Mouse (Mus musculus) urinary bladder, adult 2 months (tissue): ENCODE data around the gene Col26a1. TPM values are rescaled to one million over a fixed set of nuclear protein-coding genes. Genes with fewer than 3 reads are reported as not detected.

ENCODE experiments used
- polyA plus RNA-seq: library from polyadenylated mRNA; depleted of rRNA; stranded (reverse); fragments of >200 nt; gene quantifications from 2 replicates; pipeline ENCODE4 v1.2.3, GENCODE M21; 2012; rRNA removed

The Col26a1 gene
- polyA plus RNA-seq, 1 experiment, result 0.48 TPM

Other genes starting within 250 kb of the Col26a1 start
- gene Myl10, start 190.1 kb downstream of the Col26a1 start, polyA plus RNA-seq, result not detected in 2 replicates
- gene Ift22, start 24.9 kb upstream of the Col26a1 start, polyA plus RNA-seq, result 22.5 and 22.6 TPM in 2 replicates
- gene Fis1, start 70.1 kb upstream of the Col26a1 start, polyA plus RNA-seq, result 190 and 203 TPM in 2 replicates
- gene Cldn15, start 83.4 kb upstream of the Col26a1 start, polyA plus RNA-seq, result 6.5 and 10.6 TPM in 2 replicates
- 45.8 and 50.9 TPM in 2 replicates for gene Plod3, start 103.8 kb upstream of the Col26a1 start, polyA plus RNA-seq
- gene Znhit1, start 104.8 kb upstream of the Col26a1 start, polyA plus RNA-seq, result 62.3 and 66.6 TPM in 2 replicates
- gene Vgf, start 143.2 kb upstream of the Col26a1 start, polyA plus RNA-seq, result 0.08 and 0.15 TPM in 2 replicates
- gene Ap1s1, start 162.9 kb upstream of the Col26a1 start, polyA plus RNA-seq, result 96.2 and 118 TPM in 2 replicates
- gene Serpine1, start 189.1 kb upstream of the Col26a1 start, polyA plus RNA-seq, result 6.2 and 8.3 TPM in 2 replicates
- gene Trim56, start 233.0 kb upstream of the Col26a1 start, polyA plus RNA-seq, result 5.7 and 11.9 TPM in 2 replicates